Mouse (Mus musculus) bone marrow, adult 2 months (tissue): ENCODE data around the gene Hapln2. TPM values are rescaled to one million over a fixed set of nuclear protein-coding genes. Genes with fewer than 3 reads are reported as not detected.

ENCODE experiments used
- H3K27ac ChIP-seq: fragments of 200-500 bp; 2 replicates; pipeline ENCODE4 v1.5.1; 2012; ENCODE audit warnings: low read depth, mild to moderate bottlenecking, control low read depth, inconsistent platforms, low read length; ENCODE audit not compliant: control insufficient read depth, poor library complexity, insufficient read depth
- H3K4me1 ChIP-seq: fragments of 200-500 bp; 2 replicates; pipeline ENCODE4 v1.6.1; 2011; ENCODE audit warnings: low read length; ENCODE audit not compliant: control insufficient read depth, insufficient read depth
- H3K4me3 ChIP-seq: fragments of 200-500 bp; replicated peaks from 2 replicates; pipeline ENCODE3; 2011; ENCODE audit warnings: mild to moderate bottlenecking, low read depth, low read length, control low read depth; ENCODE audit not compliant: control insufficient read depth
- CTCF ChIP-seq: fragments of 200-500 bp; IDR thresholded peaks from 2 replicates; pipeline ENCODE4 v1.5.1; 2011; ENCODE audit warnings: low read length, control low read depth; ENCODE audit not compliant: control insufficient read depth, insufficient read depth
- POLR2A ChIP-seq: fragments of 200-500 bp; IDR thresholded peaks from 2 replicates; pipeline ENCODE4 v1.6.1; 2011; ENCODE audit warnings: low read depth, mild to moderate bottlenecking, control low read depth, low read length, borderline replicate concordance; ENCODE audit not compliant: control insufficient read depth
- WGBS: fragments of 180-500 bp; shearing (Covaris S2); methylation state at CpG from one replicate; pipeline ENCODE4 v1.1.7; 2018; 5-methylcytosine and 5-hydroxymethylcytosine counted together
- polyA plus RNA-seq: library from polyadenylated mRNA; stranded (reverse); fragments of >200 nt; gene quantifications from 2 replicates; pipeline ENCODE4 v1.2.4, GENCODE M21; 2011; ENCODE audit warnings: low replicate concordance; ENCODE audit not compliant: missing spikeins, insufficient read depth, insufficient read length

The Hapln2 gene
- polyA plus RNA-seq, 1 experiment = not detected

- Histone ChIP-seq H3K4me1 (no peaks in the 10 kb centered on the region), H3K27ac (no peak overlapping the region), H3K4me3 (no peak overlapping the region)
- TF ChIP-seq CTCF = no peak
- no peak for TF ChIP-seq POLR2A
- WGBS = 94% methylated on average over 5 of the region's 5 CpGs
Observed at GRCm38 (mm10) chr3:87980728-87981127, 46.7 kb downstream of the Hapln2 start.

GRCm38 (mm10) chr3:87980085-87980484 lies 47.3 kb downstream of the Hapln2 start:
- TF ChIP-seq CTCF = no peak
- no peak for TF ChIP-seq POLR2A
- Histone ChIP-seq H3K4me3 (no peak overlapping the region), H3K27ac (no peak overlapping the region), H3K4me1 (no peaks in the 10 kb centered on the region)
- 49% methylated on average over 3 of the region's 3 CpGs for WGBS

GRCm38 (mm10) chr3:87979493-87979892 lies 47.9 kb downstream of the Hapln2 start:
- no peak for TF ChIP-seq POLR2A
- no peak for TF ChIP-seq CTCF
- H3K4me3 ChIP-seq = no peak overlapping the region
- H3K4me1 ChIP-seq = no peaks in the 10 kb centered on the region
- no peak overlapping the region for H3K27ac ChIP-seq
- 71% methylated on average over 5 of the region's 5 CpGs for WGBS

- no peak overlapping the region for H3K4me3 ChIP-seq
- TF ChIP-seq CTCF (no peak), POLR2A (no peak)
- no peaks in the 10 kb centered on the region for H3K4me1 ChIP-seq
- WGBS = 81% methylated on average over 12 of the region's 12 CpGs
- H3K27ac ChIP-seq = no peak overlapping the region
Observed at GRCm38 (mm10) chr3:87974381-87974987, 52.9 kb downstream of the Hapln2 start.

- TF ChIP-seq CTCF (no peak), POLR2A (no peak)
- no peak overlapping the region for H3K4me3 ChIP-seq
- no peaks in the 10 kb centered on the region for H3K4me1 ChIP-seq
- WGBS = 81% methylated on average over 14 of the region's 14 CpGs
- H3K27ac ChIP-seq = no peak overlapping the region
Observed at GRCm38 (mm10) chr3:87973593-87974380, 53.6 kb downstream of the Hapln2 start.

GRCm38 (mm10) chr3:87972776-87973175 lies 54.6 kb downstream of the Hapln2 start:
- Histone ChIP-seq H3K27ac (no peak overlapping the region), H3K4me1 (no peaks in the 10 kb centered on the region), H3K4me3 (no peak overlapping the region)
- TF ChIP-seq CTCF = no peak
- TF ChIP-seq POLR2A = no peak
- 60% methylated on average over 5 of the region's 5 CpGs for WGBS

- Histone ChIP-seq H3K4me1 (no peaks in the 10 kb centered on the region), H3K4me3 (no peak overlapping the region), H3K27ac (no peak overlapping the region)
- 64% methylated on average over 8 of the region's 8 CpGs for WGBS
- TF ChIP-seq POLR2A = no peak
Observed at GRCm38 (mm10) chr3:87972203-87972664, 55.1 kb downstream of the Hapln2 start.

Other genes starting within 250 kb of the Hapln2 start
- gene Ntrk1, start 232.4 kb downstream of the Hapln2 start, polyA plus RNA-seq = not detected in 2 replicates
- gene Insrr, start 230.6 kb downstream of the Hapln2 start, polyA plus RNA-seq = not detected in 2 replicates
- 17.6 and 22.4 TPM in 2 replicates for gene Pear1, start 203.3 kb downstream of the Hapln2 start, polyA plus RNA-seq
- 0.79 and 3.0 TPM in 2 replicates for gene Sh2d2a, start 180.8 kb downstream of the Hapln2 start, polyA plus RNA-seq
- gene Prcc, start 142.0 kb downstream of the Hapln2 start, polyA plus RNA-seq = 30.5 and 56.5 TPM in 2 replicates
- 286 and 446 TPM in 2 replicates for gene Hdgf, start 121.3 kb downstream of the Hapln2 start, polyA plus RNA-seq
- 98.1 and 217 TPM in 2 replicates for gene Mrpl24, start 108.1 kb downstream of the Hapln2 start, polyA plus RNA-seq
- gene Isg20l2, start 97.3 kb downstream of the Hapln2 start, polyA plus RNA-seq = 16.4 and 18.4 TPM in 2 replicates
- gene Rrnad1, start 96.9 kb downstream of the Hapln2 start, polyA plus RNA-seq = 16.2 and 27.7 TPM in 2 replicates
- gene Crabp2, start 78.9 kb downstream of the Hapln2 start, polyA plus RNA-seq = 3.3 TPM in 1 of 2 replicates, not detected in the other
- 0.41 and 0.67 TPM in 2 replicates for gene Nes, start 56.5 kb downstream of the Hapln2 start, polyA plus RNA-seq
- 0.95 TPM in 1 of 2 replicates, not detected in the other for gene Bcan, start 27.4 kb downstream of the Hapln2 start, polyA plus RNA-seq
- 36.2 and 40.5 TPM in 2 replicates for gene Gpatch4, start 15.5 kb upstream of the Hapln2 start, polyA plus RNA-seq
- 17.1 and 54.7 TPM in 2 replicates for gene Naxe, start 30.9 kb upstream of the Hapln2 start, polyA plus RNA-seq
- gene Ttc24, start 50.7 kb upstream of the Hapln2 start, polyA plus RNA-seq = not detected in 2 replicates
- gene Iqgap3, start 54.4 kb upstream of the Hapln2 start, polyA plus RNA-seq = 11.5 and 21.5 TPM in 2 replicates
- 39.7 and 64.7 TPM in 2 replicates for gene Mef2d, start 114.8 kb upstream of the Hapln2 start, polyA plus RNA-seq
- not detected in 2 replicates for gene Rhbg, start 227.1 kb upstream of the Hapln2 start, polyA plus RNA-seq